Mouse (Mus musculus) leukemia stem cell, adult 10-12 weeks (primary cell): Measurements from ENCODE around the gene Sbsn. TPM values are rescaled to one million over a fixed set of nuclear protein-coding genes. Genes with fewer than 3 reads are reported as not detected.

ENCODE experiments used
- polyA plus RNA-seq: library from polyadenylated mRNA; stranded (reverse); fragments of >175 nt; gene quantifications from 2 replicates; pipeline ENCODE4 v1.2.3, GENCODE M21; 2012; ENCODE audit warnings: low replicate concordance

Sbsn gene
- polyA plus RNA-seq = 0.48 TPM in 1 of 2 replicates, not detected in the other

GRCm38 (mm10) chr7:30751086-30751669, at the start of gene Sbsn:
Sbsn (plus strand) TSS chr7:30751471.

GRCm38 (mm10) chr7:30711942-30712341, 39.3 kb upstream of the Sbsn start, which contains the start of gene Atp4a:
Atp4a (plus strand) TSS chr7:30712209.

GRCm38 (mm10) chr7:30729396-30730063, 21.7 kb upstream of the Sbsn start, which contains the start of gene Tmem147:
Tmem147 (minus strand) TSS chr7:30729540.

GRCm38 (mm10) chr7:30743617-30744016, 7.7 kb upstream of the Sbsn start, which contains the start of gene Gapdhs:
Gapdhs (minus strand) TSS chr7:30743681.

GRCm38 (mm10) chr7:30763456-30763855, 12.2 kb downstream of the Sbsn start, which contains the start of gene Dmkn:
Dmkn (plus strand) TSS chr7:30763756.

GRCm38 (mm10) chr7:30787377-30788022, 36.2 kb downstream of the Sbsn start, which contains the start of gene Krtdap:
Krtdap (plus strand) TSS chr7:30787896.

Other genes starting within 250 kb of the Sbsn start
- gene Arhgap33, start 216.4 kb upstream of the Sbsn start, polyA plus RNA-seq = 121 and 163 TPM in 2 replicates
- gene Hspb6, start 199.3 kb upstream of the Sbsn start, polyA plus RNA-seq = 22.9 and 50.6 TPM in 2 replicates
- gene Proser3, start 199.2 kb upstream of the Sbsn start, polyA plus RNA-seq = 29.4 and 49.1 TPM in 2 replicates
- gene Lin37, start 191.6 kb upstream of the Sbsn start, polyA plus RNA-seq = 59.6 and 64.2 TPM in 2 replicates
- gene U2af1l4, start 188.2 kb upstream of the Sbsn start, polyA plus RNA-seq = 12.7 and 61.9 TPM in 2 replicates
- gene Gm49396, start 188.1 kb upstream of the Sbsn start, polyA plus RNA-seq = 1.2 and 1.6 TPM in 2 replicates
- gene Psenen, start 187.8 kb upstream of the Sbsn start, polyA plus RNA-seq = 17.5 and 44.6 TPM in 2 replicates
- gene Igflr1, start 186.0 kb upstream of the Sbsn start, polyA plus RNA-seq = 8.1 and 20.3 TPM in 2 replicates
- gene Kmt2b, start 162.7 kb upstream of the Sbsn start, polyA plus RNA-seq = 143 and 153 TPM in 2 replicates
- gene Zbtb32, start 152.6 kb upstream of the Sbsn start, polyA plus RNA-seq = 133 and 177 TPM in 2 replicates
- 1.3 TPM in 1 of 2 replicates, not detected in the other for gene Upk1a, start 138.6 kb upstream of the Sbsn start, polyA plus RNA-seq
- gene Cox6b1, start 125.3 kb upstream of the Sbsn start, polyA plus RNA-seq = 47.1 and 83.9 TPM in 2 replicates
- 0.35 TPM in 1 of 2 replicates, not detected in the other for gene Etv2, start 115.6 kb upstream of the Sbsn start, polyA plus RNA-seq
- gene Rbm42, start 101.2 kb upstream of the Sbsn start, polyA plus RNA-seq = 329 and 344 TPM in 2 replicates
- 7.2 and 44.1 TPM in 2 replicates for gene Haus5, start 86.5 kb upstream of the Sbsn start, polyA plus RNA-seq
- not detected in 2 replicates for gene Pmis2, start 79.9 kb upstream of the Sbsn start, polyA plus RNA-seq
- not detected in 2 replicates for gene 2200002J24Rik, start 52.5 kb upstream of the Sbsn start, polyA plus RNA-seq
- gene Atp4a, start 39.3 kb upstream of the Sbsn start, polyA plus RNA-seq = 0.20 TPM in 1 of 2 replicates, not detected in the other
- 134 and 143 TPM in 2 replicates for gene Tmem147, start 21.9 kb upstream of the Sbsn start, polyA plus RNA-seq
- not detected in 2 replicates for gene Gapdhs, start 7.8 kb upstream of the Sbsn start, polyA plus RNA-seq
- not detected in 2 replicates for gene Dmkn, start 12.3 kb downstream of the Sbsn start, polyA plus RNA-seq
- gene Krtdap, start 36.4 kb downstream of the Sbsn start, polyA plus RNA-seq = not detected in 2 replicates
- gene Ffar2, start 72.3 kb downstream of the Sbsn start, polyA plus RNA-seq = 0.46 and 5.5 TPM in 2 replicates
- gene Ffar3, start 104.7 kb downstream of the Sbsn start, polyA plus RNA-seq = not detected in 2 replicates
- 3.9 and 5.1 TPM in 2 replicates for gene Ffar1, start 110.1 kb downstream of the Sbsn start, polyA plus RNA-seq
- gene Cd22, start 128.9 kb downstream of the Sbsn start, polyA plus RNA-seq = 11.3 and 33.3 TPM in 2 replicates
- 0.84 and 1.1 TPM in 2 replicates for gene Mag, start 163.4 kb downstream of the Sbsn start, polyA plus RNA-seq
- not detected in 2 replicates for gene Hamp2, start 173.2 kb downstream of the Sbsn start, polyA plus RNA-seq
- not detected in 2 replicates for gene Hamp, start 192.6 kb downstream of the Sbsn start, polyA plus RNA-seq
- 142 TPM in 2 replicates for gene Usf2, start 205.3 kb downstream of the Sbsn start, polyA plus RNA-seq
- gene Lsr, start 222.0 kb downstream of the Sbsn start, polyA plus RNA-seq = 0.94 and 1.5 TPM in 2 replicates
- 0.07 TPM in 1 of 2 replicates, not detected in the other for gene Fam187b, start 222.3 kb downstream of the Sbsn start, polyA plus RNA-seq